Mouse (Mus musculus) small intestine, adult 2 months (tissue): ENCODE data around the gene Lyve1.

ENCODE experiments used
- CTCF ChIP-seq: fragments of 200-500 bp; IDR thresholded peaks from 2 replicates; pipeline ENCODE4 v1.5.1; 2012; ENCODE audit warnings: low read depth, mild to moderate bottlenecking, control low read depth, inconsistent platforms, low read length, moderate library complexity, mixed read lengths; ENCODE audit not compliant: insufficient replicate concordance, insufficient read length; ENCODE audit errors: extremely low read depth
- POLR2A ChIP-seq: fragments of 200-500 bp; IDR thresholded peaks from 2 replicates; pipeline ENCODE4 v1.6.1; 2012; ENCODE audit warnings: low read depth, mild to moderate bottlenecking, control low read depth, inconsistent platforms, low read length, moderate library complexity

DNA sequence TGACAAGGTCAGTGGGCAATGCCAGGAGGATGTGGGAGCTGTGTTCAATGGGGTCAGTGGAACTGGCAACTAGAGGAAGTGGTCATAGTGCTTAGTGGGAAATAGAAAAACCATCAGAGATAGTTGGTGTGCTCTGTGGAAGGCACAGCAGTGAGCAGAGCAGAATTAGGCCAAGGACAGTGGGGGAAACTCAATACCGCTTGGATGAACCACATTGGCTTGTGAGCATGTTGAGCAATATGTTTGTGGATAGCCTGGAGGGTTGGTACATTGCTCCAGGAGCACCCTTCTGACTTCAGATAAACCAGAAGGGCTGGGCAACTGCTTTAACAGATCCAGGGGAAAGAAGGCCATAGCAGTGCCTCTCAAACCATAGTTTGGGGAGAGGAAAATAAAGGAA, 14.7 kb downstream of the Lyve1 start:
- TF ChIP-seq CTCF (no peak), POLR2A (no peak)
